Mouse (Mus musculus): Measurements from ENCODE around the gene Ap1s3.
"Not testable (repeated sequence)": the region's sequence is repeated elsewhere in the genome, so short reads cannot be mapped to it uniquely, and the experiment has no call there.

Gene Ap1s3

DNA sequence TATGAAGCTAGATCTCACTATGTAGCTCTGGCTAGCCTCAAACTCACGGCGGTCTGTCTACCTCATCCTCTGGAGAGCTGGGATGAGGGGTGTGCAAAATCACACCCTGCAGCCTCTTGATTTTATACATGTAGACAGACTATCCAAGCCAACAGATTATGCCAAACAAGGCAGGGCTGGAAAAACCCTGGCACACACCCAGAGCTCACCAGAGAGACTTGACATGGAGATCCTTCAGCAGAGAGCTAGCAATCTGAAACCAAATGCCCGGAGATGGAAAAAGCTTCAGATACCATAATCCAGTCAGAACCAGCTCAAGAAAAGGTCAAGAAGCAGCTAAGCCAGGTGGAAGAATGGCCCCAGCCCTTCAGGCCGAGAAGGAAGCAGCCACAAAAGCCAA lies 6.9 kb downstream of the Ap1s3 start:
- DNase-seq: peak; percentile 40 to 68

DNA sequence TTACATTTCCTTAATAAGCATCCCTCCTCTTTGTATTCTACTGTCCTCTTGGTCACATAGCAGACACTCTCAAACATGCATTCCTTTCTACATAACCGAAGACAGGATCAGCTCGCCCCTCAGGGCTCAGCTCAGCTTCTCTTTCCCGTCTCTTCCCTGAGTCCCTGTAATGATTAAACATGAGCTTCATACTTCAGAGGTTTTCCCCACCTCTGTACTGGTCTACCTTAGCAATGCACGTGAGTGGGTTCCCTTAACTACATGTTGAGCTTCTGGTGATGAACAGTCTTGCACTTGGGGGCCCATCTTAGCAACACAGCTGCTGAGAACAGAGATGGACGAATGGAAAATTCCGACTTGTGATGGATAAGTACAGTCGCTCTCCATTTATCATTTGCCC lies 12.2 kb downstream of the Ap1s3 start:
- no peak for DNase-seq

DNA sequence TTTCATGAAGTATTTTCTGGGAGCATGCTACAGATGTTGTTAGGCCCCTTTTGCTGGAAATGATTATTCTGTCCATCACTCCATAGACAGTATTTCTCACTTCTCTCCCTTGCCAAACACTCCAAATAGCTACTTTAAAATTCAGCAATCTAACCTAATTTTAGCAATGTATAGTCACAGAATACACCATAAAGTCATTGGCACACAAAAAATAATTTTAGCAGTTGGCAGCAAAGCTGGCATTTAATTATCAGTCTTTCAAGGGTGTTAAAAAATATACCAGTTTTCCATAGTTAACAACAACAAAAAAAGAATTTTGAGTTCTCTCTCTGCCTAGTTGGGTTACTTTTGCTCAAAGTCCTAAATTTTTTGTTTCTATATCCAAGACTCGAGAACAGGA lies 14.4 kb downstream of the Ap1s3 start:
- DNase-seq: no peak

DNA sequence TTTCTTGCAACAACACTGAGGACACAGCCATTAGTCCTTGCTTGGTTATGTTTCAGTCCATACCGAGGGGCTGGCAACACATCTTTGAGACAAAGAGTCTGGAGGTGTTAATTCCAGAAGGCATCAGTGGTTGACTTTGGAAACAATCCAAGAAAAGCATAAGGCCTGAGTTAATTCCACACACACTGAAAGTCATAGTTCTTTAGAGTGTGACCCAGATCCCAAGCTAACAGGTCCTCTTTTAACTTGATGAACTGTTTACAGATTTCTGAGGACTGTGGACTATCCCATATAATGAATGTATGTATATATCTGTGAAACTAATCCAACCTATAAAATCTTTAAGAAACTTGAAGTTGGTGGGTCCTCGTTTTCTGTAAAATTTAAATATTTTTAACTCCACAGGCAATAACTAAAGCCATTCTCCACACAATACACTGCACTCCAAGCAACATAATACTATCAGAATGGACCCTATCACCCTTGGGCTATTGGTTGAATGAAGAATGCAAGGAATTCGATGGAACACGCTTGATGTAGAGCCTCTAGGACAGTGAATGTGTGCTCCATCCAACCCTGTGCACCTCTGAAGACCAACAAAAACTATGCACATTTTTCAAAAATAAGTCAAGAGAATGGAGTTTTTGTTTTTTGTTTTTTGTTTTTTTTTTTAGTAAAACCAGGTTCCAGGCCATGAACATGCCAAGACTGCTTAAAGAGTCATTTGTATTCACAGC lies 15.8 kb downstream of the Ap1s3 start:
- no peak for DNase-seq

DNA sequence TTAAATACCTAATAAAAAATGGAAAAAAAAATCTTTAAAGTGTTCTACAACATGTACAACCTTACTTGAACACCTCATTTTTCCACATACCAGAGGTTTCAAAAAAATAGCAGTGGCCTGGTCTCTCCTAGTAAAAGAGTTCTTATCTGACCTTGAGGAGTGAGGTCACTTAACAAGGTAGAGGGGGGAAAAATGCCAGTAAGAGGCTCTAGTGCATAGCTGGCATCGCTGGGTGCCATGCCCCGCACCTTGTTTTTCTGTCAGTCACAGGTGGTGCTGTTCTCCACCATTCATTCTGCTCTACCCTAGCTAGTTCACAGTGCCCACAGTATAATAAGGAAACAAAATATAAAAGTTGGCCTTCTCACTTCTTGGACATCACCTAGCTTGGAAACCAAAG lies 16.8 kb downstream of the Ap1s3 start:
- DNase-seq: no peak

DNA sequence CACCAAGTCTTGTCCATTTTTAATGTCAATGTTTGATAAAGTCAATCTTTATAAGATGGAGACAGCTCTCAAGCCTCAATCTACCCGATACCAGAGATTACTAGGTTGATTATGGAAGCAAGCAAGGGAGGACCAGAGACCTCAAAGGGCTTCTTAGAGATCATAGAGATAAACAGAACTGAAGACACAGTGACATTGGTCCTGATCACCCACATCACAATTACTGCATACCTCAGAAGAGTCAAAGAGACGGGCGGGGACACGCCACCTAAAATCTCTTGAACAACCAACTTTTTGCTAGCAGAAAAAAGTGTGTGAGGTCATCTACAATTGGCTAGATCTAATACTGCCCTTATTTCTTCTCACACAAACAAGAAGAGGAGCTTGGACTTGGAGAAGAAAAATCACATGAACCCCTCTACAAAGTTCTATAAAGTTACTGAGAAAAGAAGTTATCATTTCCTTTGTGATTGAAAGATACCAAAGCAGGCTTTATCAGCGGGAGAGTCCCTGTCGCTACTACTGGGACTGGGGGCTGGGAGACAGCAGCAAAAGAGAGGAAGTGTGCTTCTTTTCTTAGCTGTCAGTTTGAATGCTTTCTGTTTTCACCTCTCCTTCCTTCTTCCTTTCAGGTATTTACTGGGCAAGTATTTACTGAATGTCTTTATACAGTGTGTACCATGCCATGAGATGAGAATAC lies 28.2 kb downstream of the Ap1s3 start:
- DNase-seq: no peak

DNA sequence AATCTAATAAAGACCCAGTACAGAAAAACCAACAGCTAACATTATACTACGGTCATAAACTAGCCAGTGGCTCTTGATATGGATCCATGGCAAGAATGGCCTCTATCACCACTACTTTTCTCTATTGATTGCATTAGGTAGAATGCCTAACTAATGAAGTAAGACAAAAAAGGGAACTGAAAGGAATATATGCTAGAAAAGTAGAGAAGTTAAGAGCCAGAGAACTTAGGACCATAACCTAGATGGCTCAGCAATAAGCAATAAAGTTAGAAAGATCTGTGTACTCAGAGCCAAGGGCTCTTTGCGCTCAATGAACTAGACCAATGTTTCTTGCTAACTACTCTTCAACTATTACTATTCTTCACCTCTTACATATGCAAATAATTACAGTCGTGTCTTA lies 29.1 kb downstream of the Ap1s3 start:
- no peak for DNase-seq

DNA sequence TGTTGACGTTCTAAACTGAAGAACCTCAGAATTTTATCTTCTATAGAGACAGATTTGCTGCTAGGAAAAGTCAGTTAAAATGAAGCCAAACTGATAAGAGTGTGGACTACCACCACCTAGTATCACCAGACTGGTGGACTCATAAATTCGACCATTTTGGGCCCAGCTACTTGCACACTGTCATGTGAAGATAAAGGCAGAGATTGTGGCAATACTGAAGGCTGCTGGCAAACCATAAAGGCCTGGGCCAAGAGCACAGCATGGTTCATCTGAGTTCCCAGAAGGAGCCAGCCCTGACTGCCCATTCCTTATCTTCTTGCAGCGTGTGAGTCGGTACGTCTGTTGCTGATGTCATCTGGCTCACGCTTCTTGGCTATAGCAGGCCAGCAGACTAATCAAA lies 30.4 kb downstream of the Ap1s3 start:
- peak; percentile 16 to 33 for DNase-seq

DNA sequence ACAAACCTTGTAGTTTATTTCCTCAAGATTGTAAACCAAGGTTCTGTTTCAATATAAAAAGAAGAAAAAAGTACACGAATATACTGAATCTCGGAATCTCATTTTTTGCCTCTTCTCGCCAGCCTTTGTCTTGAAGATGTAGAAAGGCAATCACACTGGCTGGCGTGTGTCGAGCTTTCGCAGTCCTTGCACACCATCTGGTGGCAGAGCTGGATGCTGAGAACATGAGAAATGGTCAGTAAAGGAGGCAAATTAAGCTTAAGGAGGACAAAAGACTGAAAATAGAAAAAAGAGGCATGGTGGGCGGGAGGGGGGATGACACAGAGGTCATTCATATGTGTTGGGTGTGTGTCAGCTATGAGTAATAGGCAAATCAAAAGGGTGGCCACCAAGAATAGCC lies 31.6 kb downstream of the Ap1s3 start:
- peak; percentile 75 to 84 for DNase-seq

DNA sequence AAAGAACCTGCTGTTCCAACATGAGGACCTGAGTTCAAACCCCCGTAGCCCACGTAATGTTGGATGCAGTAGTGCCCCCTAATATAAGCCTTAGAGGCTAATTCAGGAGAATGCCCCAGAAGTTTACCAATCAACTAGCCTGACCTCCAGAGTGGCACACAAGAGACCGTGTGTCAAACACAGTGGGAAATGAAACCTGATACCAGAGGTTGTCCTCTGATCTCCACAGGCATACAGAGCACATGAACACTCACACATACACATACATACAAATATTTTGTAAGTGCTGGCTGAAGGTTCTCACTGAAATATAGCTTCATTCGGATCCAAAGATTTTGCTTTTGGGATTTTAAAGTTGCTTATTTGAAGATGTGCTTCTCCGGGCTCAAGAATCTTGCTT lies 32.1 kb downstream of the Ap1s3 start:
- no peak for DNase-seq

DNA sequence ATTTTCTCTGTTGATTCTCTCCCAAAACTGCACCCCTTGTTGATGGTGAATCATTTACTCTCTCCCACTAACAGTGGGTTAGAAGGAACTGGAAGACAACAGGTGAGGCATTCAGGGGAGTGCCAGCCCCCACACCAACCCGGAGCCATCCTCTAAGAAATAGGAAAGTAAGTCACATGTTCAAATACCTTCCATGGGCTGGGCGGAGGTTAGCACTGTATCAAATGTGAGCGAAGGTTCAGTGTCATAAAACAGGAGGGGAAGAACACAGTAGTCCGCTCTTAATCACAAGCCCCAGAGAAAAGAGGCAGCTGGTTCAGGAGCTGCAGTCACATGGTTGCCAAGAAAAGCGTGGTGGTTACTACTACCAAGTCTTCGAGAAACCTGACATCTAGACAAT lies 32.7 kb downstream of the Ap1s3 start:
- no peak for DNase-seq

DNA sequence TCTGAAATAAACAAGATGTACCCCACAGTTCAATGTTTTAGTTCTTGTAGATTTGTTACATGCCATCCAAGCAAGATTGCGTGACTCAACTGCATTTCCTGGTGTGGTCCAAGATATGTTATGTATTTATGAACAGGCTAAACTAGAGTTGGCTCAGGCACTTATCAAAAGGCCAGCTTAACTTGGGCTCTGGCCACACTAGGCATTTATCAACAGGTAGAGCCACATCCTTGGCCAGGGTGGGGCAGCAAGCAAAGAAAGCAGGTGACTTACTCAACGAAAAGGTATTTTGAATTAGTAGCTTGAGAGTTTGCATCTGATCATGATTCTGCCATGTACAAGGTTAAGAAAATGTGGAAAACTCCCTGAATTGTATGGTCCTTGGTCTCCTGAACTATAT lies 34.0 kb downstream of the Ap1s3 start:
- DNase-seq: no peak

DNA sequence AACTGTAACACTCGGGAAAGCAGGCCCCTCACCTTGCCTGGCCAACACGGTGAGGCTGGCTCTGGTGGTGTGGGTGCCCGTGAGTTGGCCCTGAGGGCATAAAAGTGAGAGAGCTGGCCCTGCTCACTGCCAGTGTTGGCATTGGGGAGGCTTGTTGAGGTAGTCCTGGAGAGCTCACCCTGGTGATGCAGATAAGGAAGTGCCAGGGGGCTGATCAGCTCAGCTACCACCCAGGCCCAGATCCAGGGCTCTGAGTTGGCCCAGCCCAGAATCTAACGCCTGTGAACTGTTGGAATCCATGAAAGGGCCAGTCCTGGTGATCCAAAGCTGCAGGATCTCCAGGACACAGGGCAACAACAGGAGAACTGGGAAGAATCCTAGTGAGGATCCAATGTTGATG lies 40.3 kb downstream of the Ap1s3 start:
- no peak for DNase-seq

DNA sequence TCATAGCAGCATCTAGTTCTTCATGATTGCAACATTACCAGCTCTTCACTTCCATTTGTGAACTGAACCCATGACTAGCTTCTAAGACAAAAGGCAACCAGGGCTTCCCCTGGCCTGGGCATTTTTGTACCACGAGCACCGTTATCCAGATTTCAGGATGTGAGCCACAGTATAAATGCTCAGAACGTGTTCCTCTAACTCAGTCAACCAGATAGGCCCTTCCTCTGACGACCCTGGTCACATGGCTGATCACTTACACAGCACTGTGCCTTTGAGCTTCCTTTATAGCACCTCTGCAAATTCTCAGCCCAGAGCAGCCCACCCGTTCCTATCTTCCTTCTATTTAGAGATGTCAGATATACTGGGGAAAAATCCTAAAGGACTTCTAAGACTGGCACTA lies 42.0 kb downstream of the Ap1s3 start:
- no peak for DNase-seq

DNA sequence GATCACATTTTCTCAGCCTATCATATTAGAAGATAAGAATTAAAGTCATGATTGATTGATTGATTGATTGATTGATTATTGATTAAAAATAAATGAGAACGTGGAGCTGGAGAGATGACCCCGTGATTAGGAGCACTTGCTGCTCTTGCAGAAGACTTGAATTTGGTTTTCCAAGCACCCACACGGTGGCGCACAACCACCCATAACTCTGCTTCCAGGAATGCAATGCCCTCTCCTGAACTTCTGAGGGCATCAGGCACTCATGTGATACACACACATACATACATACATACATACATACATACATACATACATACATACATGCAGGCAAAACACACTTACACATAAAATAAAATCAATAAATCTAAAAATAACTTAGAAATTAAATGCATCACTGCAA lies 45.6 kb downstream of the Ap1s3 start:
- peak in 1 of 2 experiments; percentile 28 for DNase-seq

DNA sequence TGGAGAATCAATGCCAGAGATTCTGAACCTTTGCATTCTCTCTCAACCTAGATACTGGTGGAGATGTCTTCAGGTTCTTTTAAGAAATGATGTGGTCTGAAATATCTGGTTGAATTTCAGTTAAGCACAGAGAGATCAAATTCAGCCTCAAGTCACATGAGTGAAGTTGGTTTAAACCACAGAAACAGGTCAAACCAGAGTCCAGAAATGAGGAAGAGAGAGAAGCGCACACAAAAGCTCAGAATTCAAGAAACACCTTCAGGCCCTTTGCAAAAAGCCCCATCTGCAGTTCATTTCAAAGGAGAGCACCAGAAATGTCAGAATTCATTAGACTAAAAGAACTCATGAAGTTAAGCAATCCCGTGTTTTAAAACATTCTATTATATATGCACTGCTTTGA lies 52.3 kb downstream of the Ap1s3 start:
- DNase-seq: no peak

DNA sequence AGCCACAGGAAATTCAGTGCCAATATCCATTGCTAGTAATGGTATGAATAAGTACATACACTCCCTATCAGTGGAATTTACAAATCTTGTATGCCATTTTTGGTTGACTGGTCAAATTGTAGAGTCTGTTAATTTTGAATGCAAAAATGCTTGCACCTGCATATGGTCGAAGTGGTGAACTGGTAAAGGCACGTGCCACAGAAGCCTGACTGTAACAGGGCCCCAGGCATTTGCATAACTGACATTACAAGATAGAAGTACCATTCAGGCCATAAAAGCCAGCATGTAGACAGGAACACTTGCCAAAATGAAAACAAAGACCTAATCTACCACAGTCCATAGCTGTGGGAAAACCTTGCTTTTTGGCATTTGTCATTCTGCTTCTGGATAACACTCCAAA lies 55.3 kb downstream of the Ap1s3 start:
- DNase-seq: no peak

DNA sequence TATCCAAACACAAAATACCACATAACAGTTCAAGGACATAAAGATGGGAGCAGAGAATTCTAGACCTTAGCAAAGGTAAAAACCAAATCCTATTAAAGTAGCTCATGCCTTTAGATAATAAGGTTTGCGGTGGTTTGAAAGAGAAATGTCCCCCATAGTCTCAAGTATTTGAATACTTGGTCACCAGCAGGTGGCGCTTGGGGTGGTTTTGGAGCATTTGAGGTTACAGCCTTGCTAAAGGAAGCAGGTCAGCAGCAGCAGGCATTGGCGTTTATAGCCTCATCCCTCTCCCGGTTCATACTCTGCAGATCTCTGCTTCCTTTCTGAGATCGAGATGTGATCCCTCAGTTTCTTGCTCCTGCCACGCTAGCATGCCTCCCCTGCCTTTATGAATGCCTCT lies 57.3 kb downstream of the Ap1s3 start:
- no peak for DNase-seq

DNA sequence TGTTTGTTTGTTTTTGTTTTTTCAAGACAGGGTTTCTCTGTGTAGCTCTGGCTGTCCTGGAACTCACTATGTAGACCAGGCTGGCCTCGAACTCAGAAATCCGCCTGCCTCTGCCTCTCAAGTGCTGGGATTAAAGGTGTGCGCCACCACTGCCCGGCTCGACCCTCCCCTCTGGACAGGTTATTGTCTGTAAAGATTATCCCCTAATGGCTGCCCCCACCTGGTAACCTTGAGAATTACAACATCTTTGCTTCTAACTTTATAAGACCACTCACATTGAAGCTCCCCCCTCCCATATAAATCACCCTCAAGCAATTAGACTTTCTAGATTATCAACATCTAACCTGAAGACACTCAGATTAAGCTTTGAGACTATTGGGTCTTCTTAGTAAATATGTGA lies 60.5 kb downstream of the Ap1s3 start:
- DNase-seq: peak in 1 of 2 experiments; percentile 13

DNA sequence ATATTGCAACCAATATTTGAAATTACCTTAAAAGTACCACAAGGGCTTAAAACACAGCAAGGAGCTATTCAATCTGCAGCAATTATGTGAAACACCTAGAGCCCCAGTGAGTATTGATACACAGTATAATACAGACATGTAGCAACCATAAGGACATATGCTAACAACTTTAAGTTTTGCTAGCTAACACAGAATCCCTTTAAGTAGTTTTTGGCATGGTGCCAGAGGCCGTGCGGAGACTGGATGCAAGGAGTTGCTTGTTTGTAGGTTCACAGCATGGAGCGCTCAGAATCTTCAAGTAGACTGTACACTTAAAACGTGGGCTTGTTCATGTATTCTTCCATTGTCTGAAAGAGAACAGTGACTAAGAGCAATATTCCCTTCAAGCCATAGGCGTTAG lies 62.9 kb downstream of the Ap1s3 start:
- DNase-seq: not testable (repeated sequence)

DNA sequence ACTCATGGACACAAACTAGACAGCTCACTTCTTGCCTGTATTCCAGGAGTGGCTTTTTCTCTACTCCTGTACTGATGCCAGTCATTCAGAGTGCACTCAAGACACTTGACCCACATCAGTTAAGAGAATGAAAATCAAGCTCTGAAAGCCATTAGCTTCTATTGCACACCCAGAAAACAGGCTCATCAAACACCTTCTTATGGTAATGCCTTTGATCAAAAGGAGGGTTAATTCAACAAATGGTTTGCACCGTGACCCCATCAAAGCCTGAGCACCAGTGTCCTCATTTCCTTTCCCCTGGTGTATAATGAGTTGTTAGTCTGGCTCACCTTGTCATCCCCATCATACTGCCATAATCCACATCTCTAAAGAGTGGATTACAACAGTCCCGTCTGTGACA lies 69.3 kb downstream of the Ap1s3 start:
- DNase-seq: no peak

DNA sequence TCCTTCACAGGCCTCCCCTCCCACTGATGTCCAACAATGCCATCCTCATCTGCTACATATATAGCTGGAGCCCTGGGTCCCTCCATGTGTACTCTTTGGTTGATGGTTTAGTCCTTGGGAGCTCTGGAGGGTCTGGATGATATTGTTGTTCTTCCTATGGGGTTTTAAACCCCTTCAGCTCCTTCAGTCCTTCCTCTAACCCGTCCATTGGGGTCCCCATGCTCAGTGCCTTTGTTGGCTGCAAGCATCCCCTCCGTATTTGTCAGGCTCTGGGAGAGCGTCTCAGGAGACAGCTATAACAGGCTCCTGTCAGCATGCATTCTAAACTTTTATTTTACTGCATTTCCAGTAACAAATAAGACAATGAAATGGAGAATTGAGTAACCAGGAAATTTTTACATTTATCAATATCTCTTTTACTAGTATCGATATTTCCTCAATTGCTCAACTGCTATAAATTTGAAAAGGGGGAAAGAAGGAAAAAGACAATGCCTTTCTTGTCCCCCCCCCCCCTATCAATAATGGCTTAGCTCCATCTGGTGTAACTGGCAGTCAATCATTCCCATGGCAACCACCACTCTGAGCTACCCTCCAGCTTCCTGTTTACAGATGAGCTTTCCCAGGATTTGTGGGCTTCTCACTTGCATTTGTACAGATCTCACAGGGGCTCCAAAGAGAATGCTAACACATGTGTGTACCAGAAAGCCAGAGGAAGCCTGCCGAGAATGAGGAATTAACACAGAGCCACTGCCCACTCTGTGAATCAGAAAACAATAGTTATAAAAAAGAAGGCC lies 73.2 kb downstream of the Ap1s3 start:
- no peak for DNase-seq

DNA sequence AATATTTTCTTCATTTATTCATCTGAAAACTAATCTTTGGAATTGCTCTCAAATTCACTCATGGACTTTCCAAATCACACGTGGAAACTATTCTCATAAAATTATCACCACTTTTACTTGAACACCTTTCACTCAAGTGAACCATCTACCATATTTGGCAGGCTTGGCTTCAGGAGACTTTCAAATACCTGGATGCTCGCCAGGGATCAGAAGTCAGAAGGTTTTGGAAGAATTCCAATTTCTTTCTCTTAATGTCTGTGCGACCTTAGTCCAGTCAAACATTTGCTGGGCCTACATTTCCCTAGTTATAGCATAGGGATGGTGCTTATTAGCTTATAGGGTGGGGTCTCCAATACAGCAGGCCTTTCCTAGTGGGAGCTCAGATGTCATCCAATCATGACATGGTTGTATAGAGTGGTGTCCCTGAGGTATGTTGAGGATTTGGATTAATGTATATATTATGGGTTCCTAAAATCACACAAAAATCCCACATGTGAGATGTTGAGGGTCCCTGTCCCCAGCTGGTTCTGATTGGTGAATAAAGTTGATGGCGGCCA lies 79.0 kb downstream of the Ap1s3 start:
- DNase-seq: no peak

DNA sequence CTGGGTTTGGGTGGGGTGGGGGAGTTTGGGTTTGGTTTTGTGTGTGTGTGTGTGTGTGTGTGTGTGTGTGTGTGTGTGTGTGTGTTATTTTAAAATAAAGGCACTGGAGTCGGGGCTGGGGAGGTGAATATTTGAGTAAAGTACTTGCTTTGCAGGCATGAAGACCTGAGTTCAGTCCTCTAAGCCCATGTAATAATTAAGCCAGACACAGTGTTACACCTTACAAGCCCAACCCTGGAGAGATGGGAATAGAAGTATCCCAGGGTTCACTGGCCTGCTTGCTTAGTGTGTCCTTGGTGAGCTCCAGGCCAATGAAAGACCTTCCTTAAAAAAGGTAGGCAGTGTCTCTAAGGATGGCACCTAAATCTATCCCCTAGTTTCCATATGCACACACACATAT lies 80.7 kb downstream of the Ap1s3 start:
- DNase-seq: no peak
